ENCODE assay signal across 16 mouse cellular contexts in genomic region chr9:107360989-107361388, GRCm38 (mm10). TPM values are rescaled to one million over a fixed set of nuclear protein-coding genes. Genes with fewer than 3 reads are reported as not detected.
DNase-seq lines count a peak whose midpoint lies in the region; ATAC-seq and TF ChIP-seq lines count a peak whose summit lies in the region.
"Had no signal": no experiment of that assay in that cellular context is flagged by ENCODE, and none has a peak within 500 bp of the region (broad histone marks: within the 10 kb centered on the region; RNA-seq: fewer than 3 reads in every experiment).

No protein-coding gene starts in this region.

- ATAC-seq in embryonic facial prominence, embryonic 14.5 days (ENCODE audit: low read depth): no peak
- ATAC-seq in heart, embryonic 15.5 days (replicated peaks; ENCODE audit: insufficient number of reproducible peaks, insufficient read depth, low FRiP score, low read depth): peak; percentile 61
- peak; percentile 60; the same call in 1 of the 2 replicates for ATAC-seq in limb, embryonic 14.5 days (ENCODE audit: low FRiP score, low read depth)
- ATAC-seq in hindbrain, postnatal 0 days: peak; percentile 36; the same call in 1 of the 2 replicates
- ATAC-seq: intestine, embryonic 16.5 days; liver, embryonic 12.5 days; lung, postnatal 0 days had no signal

- H3K27ac ChIP-seq in embryonic facial prominence, embryonic 14.5 days (replicated peaks; ENCODE audit: low read depth, low read length): no peak overlapping the region
- no peak overlapping the region for H3K27ac ChIP-seq in embryonic facial prominence, embryonic 10.5 days (replicated peaks)
- no peak overlapping the region; the same call in 1 of the 2 replicates for H3K27ac ChIP-seq in heart, embryonic 15.5 days
- H3K27ac ChIP-seq in limb, embryonic 14.5 days (replicated peaks; ENCODE audit: low read depth, low read length): no peak overlapping the region
- H3K27ac ChIP-seq in limb, embryonic 10.5 days: no peak overlapping the region
- no peak overlapping the region for H3K27ac ChIP-seq in hindbrain, postnatal 0 days
- H3K27ac ChIP-seq: liver, embryonic 12.5 days had no signal

- 0 out of 2 replicates have a peak, but pooled peaks cover 3% of the 10 kb centered on the region for H3K27me3 ChIP-seq in embryonic facial prominence, embryonic 14.5 days (replicated peaks; ENCODE audit: control insufficient read depth, insufficient read depth, low read length)
- peaks cover 40% of the 10 kb centered on the region for H3K27me3 ChIP-seq in embryonic facial prominence, embryonic 10.5 days (replicated peaks; ENCODE audit: low read depth, poor library complexity, severe bottlenecking)
- peaks cover 8% of the 10 kb centered on the region; the same call in 1 of the 2 replicates for H3K27me3 ChIP-seq in heart, embryonic 15.5 days
- H3K27me3 ChIP-seq in limb, embryonic 14.5 days (ENCODE audit: control insufficient read depth, insufficient read depth, low read length): no peaks in the 10 kb centered on the region
- H3K27me3 ChIP-seq in limb, embryonic 10.5 days (ENCODE audit: low read depth, poor library complexity, severe bottlenecking): peaks cover 43% of the 10 kb centered on the region
- no peaks in the 10 kb centered on the region for H3K27me3 ChIP-seq in hindbrain, postnatal 0 days (ENCODE audit: insufficient read depth, low read length)

- H3K4me3 ChIP-seq in embryonic facial prominence, embryonic 14.5 days (ENCODE audit: low read depth, low read length): no peak overlapping the region
- H3K4me3 ChIP-seq in embryonic facial prominence, embryonic 10.5 days: no peak overlapping the region
- no peak overlapping the region for H3K4me3 ChIP-seq in heart, embryonic 15.5 days
- no peak overlapping the region for H3K4me3 ChIP-seq in limb, embryonic 14.5 days (replicated peaks; ENCODE audit: low read length)
- no peak overlapping the region for H3K4me3 ChIP-seq in limb, embryonic 10.5 days
- no peak overlapping the region for H3K4me3 ChIP-seq in hindbrain, postnatal 0 days (ENCODE audit: low read length)
- H3K4me3 ChIP-seq: liver, embryonic 12.5 days; megakaryocyte, embryonic 14.5 days had no signal

- DNase-seq in embryonic facial prominence, embryonic 14.5 days (ENCODE audit: low spot score): peak; percentile 7
- no peak for DNase-seq in embryonic facial prominence, embryonic 10.5 days (ENCODE audit: low spot score)
- DNase-seq in heart, adult 8-10 months (ENCODE audit: low spot score): no peak
- DNase-seq in limb, embryonic 14.5 days (ENCODE audit: low spot score): no peak
- no peak for DNase-seq in limb, embryonic 10.5 days (ENCODE audit: low spot score)
- peak; percentile 41 for DNase-seq in hindbrain, postnatal 0 days (ENCODE audit: low spot score)
- DNase-seq: cerebellum, postnatal 36 days; gastrocnemius, postnatal 10 days; heart, postnatal 10 days; layer of hippocampus, postnatal 36 days; thymus, postnatal 36 days had no signal

- no peak overlapping the region for H3K4me2 ChIP-seq in embryonic facial prominence, embryonic 14.5 days (ENCODE audit: low read depth, low read length)
- H3K4me2 ChIP-seq in heart, embryonic 15.5 days: no peak overlapping the region
- H3K4me2 ChIP-seq in limb, embryonic 14.5 days (replicated peaks; ENCODE audit: low read depth, low read length, severe bottlenecking): no peak overlapping the region
- no peak overlapping the region for H3K4me2 ChIP-seq in hindbrain, postnatal 0 days (ENCODE audit: low read depth, low read length)
- H3K4me2 ChIP-seq: liver, embryonic 12.5 days had no signal

- WGBS in embryonic facial prominence, embryonic 14.5 days: 29% methylated on average over 3 of the region's 3 CpGs
- WGBS in embryonic facial prominence, embryonic 10.5 days: 24% methylated on average over 3 of the region's 3 CpGs
- 11% methylated on average over 3 of the region's 3 CpGs for WGBS in heart, embryonic 15.5 days
- WGBS in limb, embryonic 14.5 days: 17% methylated on average over 3 of the region's 3 CpGs
- WGBS in limb, embryonic 10.5 days: 17% methylated on average over 3 of the region's 3 CpGs
- 6% methylated on average over 3 of the region's 3 CpGs for WGBS in hindbrain, postnatal 0 days

- no peaks in the 10 kb centered on the region for H3K9me3 ChIP-seq in embryonic facial prominence, embryonic 14.5 days (ENCODE audit: control insufficient read depth, low read length)
- no peaks in the 10 kb centered on the region for H3K9me3 ChIP-seq in embryonic facial prominence, embryonic 10.5 days
- no peaks in the 10 kb centered on the region for H3K9me3 ChIP-seq in heart, embryonic 15.5 days (replicated peaks)
- no peaks in the 10 kb centered on the region for H3K9me3 ChIP-seq in limb, embryonic 14.5 days (ENCODE audit: control insufficient read depth, low read length)
- no peaks in the 10 kb centered on the region for H3K9me3 ChIP-seq in limb, embryonic 10.5 days (replicated peaks)
- no peaks in the 10 kb centered on the region for H3K9me3 ChIP-seq in hindbrain, postnatal 0 days (ENCODE audit: low read length)
- H3K9me3 ChIP-seq: liver, embryonic 12.5 days; megakaryocyte, embryonic 14.5 days had no signal

- no peak for TF ChIP-seq POLR2A in limb, embryonic 14.5 days (IDR thresholded peaks at IDR 0.05; ENCODE audit: borderline replicate concordance, extremely low read depth, insufficient read depth, insufficient read length)

- H3K9ac ChIP-seq in embryonic facial prominence, embryonic 14.5 days (ENCODE audit: low read depth, low read length): no peak overlapping the region
- no peak overlapping the region for H3K9ac ChIP-seq in heart, embryonic 15.5 days
- no peak overlapping the region for H3K9ac ChIP-seq in limb, embryonic 14.5 days (ENCODE audit: low read depth, low read length, severe bottlenecking)
- no peak overlapping the region for H3K9ac ChIP-seq in hindbrain, postnatal 0 days (replicated peaks; ENCODE audit: low read length)
- H3K9ac ChIP-seq: liver, embryonic 12.5 days had no signal

- TF ChIP-seq CTCF in hindbrain, postnatal 0 days (IDR thresholded peaks at IDR 0.05; ENCODE audit: low read depth): no peak

- H3K36me3 ChIP-seq in embryonic facial prominence, embryonic 14.5 days (ENCODE audit: control insufficient read depth, insufficient read depth, low read length): no peaks in the 10 kb centered on the region
- no peaks in the 10 kb centered on the region for H3K36me3 ChIP-seq in embryonic facial prominence, embryonic 10.5 days (replicated peaks)
- no peaks in the 10 kb centered on the region for H3K36me3 ChIP-seq in heart, embryonic 15.5 days
- H3K36me3 ChIP-seq in limb, embryonic 14.5 days (ENCODE audit: control insufficient read depth, insufficient read depth, low read length): no peaks in the 10 kb centered on the region
- no peaks in the 10 kb centered on the region for H3K36me3 ChIP-seq in limb, embryonic 10.5 days
- no peaks in the 10 kb centered on the region for H3K36me3 ChIP-seq in hindbrain, postnatal 0 days (ENCODE audit: insufficient read depth, low read length)
- H3K36me3 ChIP-seq: liver, embryonic 12.5 days had no signal

- peaks cover 3% of the 10 kb centered on the region; the same call in 1 of the 2 replicates for H3K4me1 ChIP-seq in embryonic facial prominence, embryonic 14.5 days (ENCODE audit: control insufficient read depth, insufficient read depth, low read length)
- H3K4me1 ChIP-seq in embryonic facial prominence, embryonic 10.5 days: peaks cover 31% of the 10 kb centered on the region
- H3K4me1 ChIP-seq in heart, embryonic 15.5 days (replicated peaks): peaks cover 12% of the 10 kb centered on the region
- no peaks in the 10 kb centered on the region for H3K4me1 ChIP-seq in limb, embryonic 14.5 days (ENCODE audit: control insufficient read depth, insufficient read depth, low read length)
- peaks cover 18% of the 10 kb centered on the region for H3K4me1 ChIP-seq in limb, embryonic 10.5 days
- H3K4me1 ChIP-seq in hindbrain, postnatal 0 days (ENCODE audit: insufficient read depth, low read length): no peaks in the 10 kb centered on the region

RNA-seq across cellular contexts. Expression of gene 6430571L13Rik, which starts 20.6 kb away (rescaled TPM):
- polyA plus RNA-seq in embryonic facial prominence, embryonic 14.5 days (2014; fragmentation: Nextera tagmentation; extraction: Ambion mirVana): 0.96 and 1.2 TPM in 2 replicates
- polyA plus RNA-seq in embryonic facial prominence, embryonic 10.5 days (2016; fragmentation: Nextera tagmentation; extraction: Ambion mirVana): 0.83 and 0.95 TPM in 2 replicates
- 0.90 and 1.1 TPM in 2 replicates for polyA plus RNA-seq in heart, embryonic 15.5 days (2015; fragmentation: Nextera tagmentation; extraction: Ambion mirVana)
- total RNA-seq in heart, adult 8-10 months (2022): 10 to 100 TPM in 1 of 4 experiments, 1 to 10 TPM in 3; 5.6 to 10.3 (median 6.4) TPM
- 1.0 and 1.1 TPM in 2 replicates for polyA plus RNA-seq in limb, embryonic 14.5 days (2012; rRNA removed)
- polyA plus RNA-seq in limb, embryonic 14.5 days (2014; fragmentation: Nextera tagmentation; extraction: Ambion mirVana): 0.39 and 0.56 TPM in 2 replicates
- polyA plus RNA-seq in limb, embryonic 10.5 days (2016; fragmentation: Nextera tagmentation; extraction: Ambion mirVana): 0.72 and 0.74 TPM in 2 replicates
- 12.5 and 27.7 TPM in 2 replicates for total RNA-seq in hindbrain, postnatal 0 days (2014; rRNA removed)
- polyA plus RNA-seq in hindbrain, postnatal 0 days (2015; fragmentation: Nextera tagmentation; extraction: Ambion mirVana): 10.9 and 11.2 TPM in 2 replicates

RNA-seq across cellular contexts. Expression of gene Hemk1, which starts 22.8 kb away (rescaled TPM):
- 9.8 and 10.8 TPM in 2 replicates for polyA plus RNA-seq in embryonic facial prominence, embryonic 14.5 days (2014; fragmentation: Nextera tagmentation; extraction: Ambion mirVana)
- 10.7 and 11.6 TPM in 2 replicates for polyA plus RNA-seq in embryonic facial prominence, embryonic 10.5 days (2016; fragmentation: Nextera tagmentation; extraction: Ambion mirVana)
- polyA plus RNA-seq in heart, embryonic 15.5 days (2015; fragmentation: Nextera tagmentation; extraction: Ambion mirVana): 11.2 and 11.8 TPM in 2 replicates
- total RNA-seq in heart, adult 8-10 months (2022): 10 to 100 TPM; 17.3 to 24.0 (median 19.9) TPM
- polyA plus RNA-seq in limb, embryonic 14.5 days (2012; rRNA removed): 24.9 and 32.9 TPM in 2 replicates
- polyA plus RNA-seq in limb, embryonic 14.5 days (2014; fragmentation: Nextera tagmentation; extraction: Ambion mirVana): 12.2 and 12.8 TPM in 2 replicates
- 10.3 and 12.2 TPM in 2 replicates for polyA plus RNA-seq in limb, embryonic 10.5 days (2016; fragmentation: Nextera tagmentation; extraction: Ambion mirVana)
- total RNA-seq in hindbrain, postnatal 0 days (2014; rRNA removed): 14.8 and 18.1 TPM in 2 replicates
- 13.6 and 16.4 TPM in 2 replicates for polyA plus RNA-seq in hindbrain, postnatal 0 days (2015; fragmentation: Nextera tagmentation; extraction: Ambion mirVana)

RNA-seq across cellular contexts. Expression of gene Cacna2d2, which starts 38.4 kb away (rescaled TPM):
- 0.88 and 0.93 TPM in 2 replicates for polyA plus RNA-seq in embryonic facial prominence, embryonic 14.5 days (2014; fragmentation: Nextera tagmentation; extraction: Ambion mirVana)
- polyA plus RNA-seq in embryonic facial prominence, embryonic 10.5 days (2016; fragmentation: Nextera tagmentation; extraction: Ambion mirVana): 0.45 and 0.50 TPM in 2 replicates
- 2.6 and 3.6 TPM in 2 replicates for polyA plus RNA-seq in heart, embryonic 15.5 days (2015; fragmentation: Nextera tagmentation; extraction: Ambion mirVana)
- total RNA-seq in heart, adult 8-10 months (2022): 10 to 100 TPM; 10.4 to 18.4 (median 12.3) TPM
- polyA plus RNA-seq in limb, embryonic 14.5 days (2012; rRNA removed): 9.3 and 13.6 TPM in 2 replicates
- 0.29 and 0.57 TPM in 2 replicates for polyA plus RNA-seq in limb, embryonic 14.5 days (2014; fragmentation: Nextera tagmentation; extraction: Ambion mirVana)
- 0.20 and 0.34 TPM in 2 replicates for polyA plus RNA-seq in limb, embryonic 10.5 days (2016; fragmentation: Nextera tagmentation; extraction: Ambion mirVana)
- total RNA-seq in hindbrain, postnatal 0 days (2014; rRNA removed): 108 and 134 TPM in 2 replicates
- 7.1 and 7.6 TPM in 2 replicates for polyA plus RNA-seq in hindbrain, postnatal 0 days (2015; fragmentation: Nextera tagmentation; extraction: Ambion mirVana)

Comparison
In these comparisons a context has a peak if more than half of its experiments do, and no peak if none do; other contexts are left out.
1. DNase-seq: peak in embryonic facial prominence, embryonic 14.5 days (single experiment) and hindbrain, postnatal 0 days (single experiment); none in embryonic facial prominence, embryonic 10.5 days (single experiment), heart, adult 8-10 months (single experiment), limb, embryonic 14.5 days (single experiment) and limb, embryonic 10.5 days (single experiment).